Mouse (Mus musculus): ENCODE data around the gene Sh3bgrl3. TPM values are rescaled to one million over a fixed set of nuclear protein-coding genes. Genes with fewer than 3 reads are reported as not detected.
"Not testable (repeated sequence)": the region's sequence is repeated elsewhere in the genome, so short reads cannot be mapped to it uniquely, and the experiment has no call there.

Gene Sh3bgrl3
- polyA plus RNA-seq, 1 experiment from 2014 or later: 455 TPM

DNA sequence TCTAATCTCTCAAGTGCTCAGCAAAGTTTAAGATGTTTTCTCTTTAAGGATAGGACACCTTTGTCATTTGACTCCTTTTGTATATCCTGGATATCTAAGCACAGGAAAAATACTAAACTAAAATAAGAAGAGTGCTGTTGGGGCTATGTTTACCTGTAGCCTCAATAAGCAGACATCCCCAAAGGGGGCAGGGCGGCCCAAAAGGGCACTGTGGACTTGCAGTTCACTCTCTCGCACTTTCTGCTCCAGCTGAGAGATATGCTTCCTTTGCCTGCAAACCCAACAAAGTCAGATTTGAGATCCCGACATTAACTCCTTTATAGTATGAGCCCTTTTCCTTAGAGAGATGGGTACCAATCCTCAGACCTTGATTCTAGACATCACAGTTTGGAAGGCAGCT is 25.1 kb upstream of the Sh3bgrl3 start:
- ATAC-seq (replicated peaks; ENCODE audit: low FRiP score, low read depth) (no peak), DNase-seq (ENCODE audit: low spot score) (no peak)
- no peak overlapping the region for H3K4me2 ChIP-seq (ENCODE audit: low read length)
- no peaks in the 10 kb centered on the region for H3K9me3 ChIP-seq (replicated peaks; ENCODE audit: low read length)
- H3K27me3 ChIP-seq (ENCODE audit: insufficient read depth, low read length): no peaks in the 10 kb centered on the region
- H3K4me1 ChIP-seq (replicated peaks; ENCODE audit: insufficient read depth, low read length): no peaks in the 10 kb centered on the region; the same call in 1 of the 2 replicates
- H3K9ac ChIP-seq (ENCODE audit: low read depth, low read length): no peak overlapping the region
- 95% methylated on average over 3 of the region's 3 CpGs for WGBS
- no peak for TF ChIP-seq CTCF (IDR thresholded peaks at IDR 0.05; ENCODE audit: low read depth)
- 0 out of 2 replicates have a peak, but pooled peaks cover 12% of the 10 kb centered on the region for H3K36me3 ChIP-seq (ENCODE audit: insufficient read depth, low read length)
- no peak overlapping the region for H3K27ac ChIP-seq
- H3K4me3 ChIP-seq (replicated peaks; ENCODE audit: low read depth, low read length): no peak overlapping the region

GRCm38 (mm10) chr4:134152112-134152511 is 23.5 kb upstream of the Sh3bgrl3 start:
- Histone ChIP-seq H3K27me3 (ENCODE audit: insufficient read depth, low read length) (no peaks in the 10 kb centered on the region), H3K9ac (ENCODE audit: low read depth, low read length) (no peak overlapping the region), H3K4me3 (replicated peaks; ENCODE audit: low read depth, low read length) (no peak overlapping the region), H3K4me2 (ENCODE audit: low read length) (no peak overlapping the region), H3K9me3 (replicated peaks; ENCODE audit: low read length) (no peaks in the 10 kb centered on the region), H3K36me3 (ENCODE audit: insufficient read depth, low read length) (0 out of 2 replicates have a peak, but pooled peaks cover 19% of the 10 kb centered on the region), H3K4me1 (replicated peaks; ENCODE audit: insufficient read depth, low read length) (no peaks in the 10 kb centered on the region), H3K27ac (no peak overlapping the region)
- DNase-seq (ENCODE audit: low spot score) (no peak), ATAC-seq (replicated peaks; ENCODE audit: low FRiP score, low read depth) (no peak)
- WGBS: 78% methylated on average over 3 of the region's 3 CpGs
- TF ChIP-seq CTCF (IDR thresholded peaks at IDR 0.05; ENCODE audit: low read depth): no peak

DNA sequence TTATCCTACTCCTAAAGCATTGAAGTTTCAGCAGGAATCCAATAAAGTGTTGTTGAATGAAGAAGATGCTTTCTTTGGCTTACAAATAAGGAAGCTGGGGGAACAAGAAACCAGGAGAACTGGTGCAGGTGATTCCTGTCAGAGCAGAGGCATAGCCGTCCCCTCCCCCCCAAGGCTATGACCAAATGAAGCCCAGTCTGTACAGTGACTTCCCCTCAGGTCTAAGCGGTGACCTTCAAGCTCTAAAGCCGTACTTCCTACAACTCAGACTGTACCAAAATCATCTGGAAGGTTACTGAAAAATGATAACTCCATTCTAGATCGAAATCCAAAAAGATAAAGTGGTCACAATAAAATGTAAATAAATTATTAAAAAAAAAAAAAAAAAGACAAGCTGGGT is 20.8 kb upstream of the Sh3bgrl3 start:
- no peak overlapping the region for H3K4me3 ChIP-seq (replicated peaks; ENCODE audit: low read depth, low read length)
- H3K36me3 ChIP-seq (ENCODE audit: insufficient read depth, low read length): 0 out of 2 replicates have a peak, but pooled peaks cover 19% of the 10 kb centered on the region
- ATAC-seq (replicated peaks; ENCODE audit: low FRiP score, low read depth) (no peak), DNase-seq (ENCODE audit: low spot score) (no peak)
- 91% methylated on average over 4 of the region's 4 CpGs for WGBS
- no peak overlapping the region for H3K4me2 ChIP-seq (ENCODE audit: low read length)
- no peaks in the 10 kb centered on the region for H3K4me1 ChIP-seq (replicated peaks; ENCODE audit: insufficient read depth, low read length)
- no peaks in the 10 kb centered on the region for H3K9me3 ChIP-seq (replicated peaks; ENCODE audit: low read length)
- no peak overlapping the region for H3K27ac ChIP-seq
- no peaks in the 10 kb centered on the region for H3K27me3 ChIP-seq (ENCODE audit: insufficient read depth, low read length)
- no peak overlapping the region for H3K9ac ChIP-seq (ENCODE audit: low read depth, low read length)
- no peak for TF ChIP-seq CTCF (IDR thresholded peaks at IDR 0.05; ENCODE audit: low read depth)

DNA sequence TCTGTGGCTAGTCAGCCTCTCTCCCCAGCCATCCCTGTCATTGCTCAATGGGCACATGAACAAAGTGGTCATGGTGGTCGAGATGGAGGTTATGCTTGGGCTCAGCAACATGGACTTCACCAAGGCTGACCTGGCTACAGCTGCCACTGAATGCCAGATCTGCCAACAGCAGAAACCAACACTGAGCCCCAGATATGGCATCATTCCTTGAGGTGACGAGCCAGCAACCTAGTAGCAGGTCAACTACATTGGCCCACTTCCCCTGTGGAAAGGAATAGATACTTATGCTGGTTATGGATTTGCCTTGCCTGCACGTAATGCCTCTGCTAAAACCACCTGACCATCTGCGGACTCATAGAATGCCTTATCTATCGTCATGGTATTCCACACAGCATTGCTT is 15.7 kb upstream of the Sh3bgrl3 start:
- not testable (repeated sequence) for H3K27me3 ChIP-seq (ENCODE audit: insufficient read depth, low read length); H3K9ac ChIP-seq (ENCODE audit: low read depth, low read length); H3K27ac ChIP-seq; H3K4me3 ChIP-seq (replicated peaks; ENCODE audit: low read depth, low read length); H3K4me1 ChIP-seq (replicated peaks; ENCODE audit: insufficient read depth, low read length); H3K9me3 ChIP-seq (replicated peaks; ENCODE audit: low read length); ATAC-seq (replicated peaks; ENCODE audit: low FRiP score, low read depth); DNase-seq (ENCODE audit: low spot score); H3K4me2 ChIP-seq (ENCODE audit: low read length)
- H3K36me3 ChIP-seq (ENCODE audit: insufficient read depth, low read length): 0 out of 2 replicates have a peak, but pooled peaks cover 14% of the 10 kb centered on the region
- WGBS: 96% methylated on average over 5 of the region's 5 CpGs

DNA sequence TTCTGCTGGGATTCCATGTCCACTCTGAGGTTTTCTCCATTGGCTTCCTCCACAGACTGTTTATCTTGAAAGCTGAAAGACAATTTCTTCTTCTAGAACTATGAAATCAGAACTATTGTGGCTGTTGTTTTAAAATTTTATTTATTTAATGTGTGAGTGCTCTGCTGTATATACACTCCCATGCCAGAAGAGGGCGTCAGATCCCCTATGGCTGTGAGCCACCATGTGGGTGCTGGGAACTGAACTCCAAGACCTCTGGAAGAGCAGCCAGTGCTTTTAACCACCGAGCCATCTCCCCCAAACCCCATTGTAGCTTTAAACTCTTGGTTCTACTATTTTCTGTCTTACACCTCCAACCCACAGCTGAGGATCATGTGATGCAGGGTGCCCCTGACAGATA is 10.3 kb upstream of the Sh3bgrl3 start:
- Histone ChIP-seq H3K4me3 (replicated peaks; ENCODE audit: low read depth, low read length) (no peak overlapping the region), H3K4me1 (replicated peaks; ENCODE audit: insufficient read depth, low read length) (no peaks in the 10 kb centered on the region), H3K9me3 (replicated peaks; ENCODE audit: low read length) (no peaks in the 10 kb centered on the region), H3K4me2 (ENCODE audit: low read length) (no peak overlapping the region), H3K27me3 (ENCODE audit: insufficient read depth, low read length) (no peaks in the 10 kb centered on the region), H3K9ac (ENCODE audit: low read depth, low read length) (no peak overlapping the region), H3K27ac (no peak overlapping the region), H3K36me3 (ENCODE audit: insufficient read depth, low read length) (no peaks in the 10 kb centered on the region)
- WGBS: 90% methylated on average over 2 of the region's 2 CpGs
- no peak for DNase-seq (ENCODE audit: low spot score)
- no peak for ATAC-seq (replicated peaks; ENCODE audit: low FRiP score, low read depth)
- TF ChIP-seq CTCF (IDR thresholded peaks at IDR 0.05; ENCODE audit: low read depth): no peak

DNA sequence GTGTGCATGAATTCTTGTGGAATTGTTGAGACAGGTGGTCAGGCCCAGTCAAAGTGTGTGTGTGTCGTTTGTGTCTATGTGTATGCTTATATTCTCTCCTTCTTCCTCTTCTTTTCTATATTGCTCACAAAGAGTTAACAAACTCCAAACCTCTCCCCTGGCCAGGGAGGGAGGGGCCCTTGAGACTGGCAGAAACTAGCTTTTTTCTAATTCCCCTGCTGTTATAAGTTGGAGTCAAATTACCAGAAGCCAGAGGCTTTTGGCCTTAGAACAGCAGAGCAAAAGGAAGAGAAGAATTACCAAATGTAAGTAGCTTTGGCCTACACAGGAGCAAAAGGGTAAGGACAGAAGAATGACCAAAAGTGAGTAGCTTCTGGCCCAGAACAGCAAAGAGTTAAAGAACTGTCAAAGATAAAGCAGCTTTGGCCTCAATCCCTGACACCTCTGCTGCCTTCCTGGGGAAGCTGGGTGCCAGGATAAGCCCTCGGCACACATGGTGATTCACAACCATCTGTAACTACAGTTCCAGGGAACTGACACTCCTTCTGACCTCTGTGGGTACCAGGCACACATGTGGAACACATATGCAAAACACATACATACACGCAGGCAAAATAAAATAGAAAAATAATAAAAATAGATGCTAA is 7.8 kb upstream of the Sh3bgrl3 start:
- Histone ChIP-seq H3K27me3 (ENCODE audit: insufficient read depth, low read length) (no peaks in the 10 kb centered on the region), H3K4me3 (replicated peaks; ENCODE audit: low read depth, low read length) (no peak overlapping the region), H3K9me3 (replicated peaks; ENCODE audit: low read length) (no peaks in the 10 kb centered on the region), H3K4me2 (ENCODE audit: low read length) (no peak overlapping the region), H3K4me1 (replicated peaks; ENCODE audit: insufficient read depth, low read length) (no peaks in the 10 kb centered on the region; the same call in 1 of the 2 replicates), H3K27ac (no peak overlapping the region), H3K36me3 (ENCODE audit: insufficient read depth, low read length) (no peaks in the 10 kb centered on the region), H3K9ac (ENCODE audit: low read depth, low read length) (no peak overlapping the region)
- no peak for TF ChIP-seq CTCF (IDR thresholded peaks at IDR 0.05; ENCODE audit: low read depth)
- DNase-seq (ENCODE audit: low spot score) (no peak), ATAC-seq (replicated peaks; ENCODE audit: low FRiP score, low read depth) (no peak)
- WGBS: 34% methylated on average over 3 of the region's 3 CpGs
